Mouse (Mus musculus): ENCODE results near the gene Vmn2r27. TPM values are rescaled to one million over a fixed set of nuclear protein-coding genes. Genes with fewer than 3 reads are reported as not detected.

The Vmn2r27 gene
- total RNA-seq (2017), result not detected in 2 replicates

GRCm38 (mm10) chr6:124231756-124232155, at the start of gene Vmn2r27:
Gene Vmn2r27, minus strand, starts transcription at chr6:124231856.
- no peak for ATAC-seq (replicated peaks in 1 of 2; ENCODE audit: insufficient read depth in 1 of 2, low FRiP score in 2 of 2, low TSS enrichment in 1 of 2, low read depth in 1 of 2, poor library complexity in 2 of 2, severe bottlenecking in 2 of 2)

- no peak for ATAC-seq (replicated peaks in 1 of 2; ENCODE audit: insufficient read depth in 1 of 2, low FRiP score in 2 of 2, low TSS enrichment in 1 of 2, low read depth in 1 of 2, poor library complexity in 2 of 2, severe bottlenecking in 2 of 2)
Observed at GRCm38 (mm10) chr6:124278291-124278690, 46.6 kb upstream of the Vmn2r27 start.

DNA sequence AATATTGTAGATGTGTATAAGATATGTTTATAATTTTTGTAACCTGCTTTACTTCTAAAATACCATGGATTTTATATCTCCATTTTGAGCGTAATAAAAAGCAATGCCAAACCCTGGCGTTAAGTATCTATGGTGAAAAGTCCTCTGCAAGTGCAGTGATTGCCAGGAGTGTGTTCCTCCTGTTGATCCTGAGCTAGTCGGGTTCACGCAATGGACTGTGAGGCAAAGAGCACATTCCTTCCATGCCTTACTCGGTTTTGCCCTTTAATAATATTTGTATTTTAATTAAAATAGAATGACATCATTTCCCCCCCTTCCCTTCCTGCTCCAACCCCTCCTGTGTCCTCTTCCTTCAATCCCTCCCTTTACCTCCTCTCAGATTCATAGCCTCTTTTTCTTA, 46.0 kb upstream of the Vmn2r27 start:
- no peak for ATAC-seq (replicated peaks in 1 of 2; ENCODE audit: insufficient read depth in 1 of 2, low FRiP score in 2 of 2, low TSS enrichment in 1 of 2, low read depth in 1 of 2, poor library complexity in 2 of 2, severe bottlenecking in 2 of 2)

- ATAC-seq (replicated peaks in 1 of 2; ENCODE audit: insufficient read depth in 1 of 2, low FRiP score in 2 of 2, low TSS enrichment in 1 of 2, low read depth in 1 of 2, poor library complexity in 2 of 2, severe bottlenecking in 2 of 2), result peak; percentile 97 to 99
Observed at GRCm38 (mm10) chr6:124273231-124273880, 41.7 kb upstream of the Vmn2r27 start.

- ATAC-seq (replicated peaks in 1 of 2; ENCODE audit: insufficient read depth in 1 of 2, low FRiP score in 2 of 2, low TSS enrichment in 1 of 2, low read depth in 1 of 2, poor library complexity in 2 of 2, severe bottlenecking in 2 of 2), result peak; percentile 89 to 98
Observed at GRCm38 (mm10) chr6:124262696-124263095, 31.0 kb upstream of the Vmn2r27 start.

- peak; percentile 75 to 82; a peak in 3 of 4 replicates for ATAC-seq (replicated peaks in 1 of 2; ENCODE audit: insufficient read depth in 1 of 2, low FRiP score in 2 of 2, low TSS enrichment in 1 of 2, low read depth in 1 of 2, poor library complexity in 2 of 2, severe bottlenecking in 2 of 2)
Observed at GRCm38 (mm10) chr6:124260198-124260931, 28.7 kb upstream of the Vmn2r27 start.

DNA sequence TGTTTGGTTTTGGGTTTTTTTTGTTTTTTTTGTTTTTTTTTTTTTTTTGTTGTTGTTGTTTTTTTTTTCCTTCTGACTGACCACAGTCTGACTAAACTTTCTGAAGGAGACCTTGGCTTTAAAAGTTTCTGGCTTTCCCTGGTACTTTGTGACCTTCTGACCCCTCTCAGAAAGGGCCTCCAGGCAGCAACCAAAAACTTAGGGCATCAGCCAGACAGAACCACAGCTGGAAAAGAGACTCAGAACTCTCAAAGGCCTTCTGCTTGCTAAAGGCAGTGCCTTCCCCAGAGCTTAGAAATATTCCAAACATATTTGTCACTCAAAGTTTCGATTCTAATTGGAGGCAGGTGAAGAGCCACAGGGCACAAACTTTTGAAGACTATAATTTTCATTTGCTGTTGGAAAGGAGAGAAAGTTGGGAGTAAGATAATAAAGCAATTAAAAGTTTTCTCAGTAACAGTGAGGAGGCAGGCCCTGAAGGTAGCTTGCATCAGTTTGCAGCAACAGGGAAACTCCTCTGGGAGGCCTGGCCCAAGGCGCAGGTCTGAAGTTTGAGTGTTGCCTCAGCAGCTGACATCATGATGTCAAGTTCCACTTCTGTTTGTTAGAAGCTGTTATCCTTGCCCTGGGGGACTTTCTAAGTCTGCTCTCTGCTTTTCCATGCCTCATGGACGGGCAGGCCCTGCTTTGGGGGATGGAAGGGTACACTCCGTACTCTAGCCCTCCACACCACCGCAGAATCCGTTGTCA, 24.2 kb upstream of the Vmn2r27 start:
- ATAC-seq (replicated peaks in 1 of 2; ENCODE audit: insufficient read depth in 1 of 2, low FRiP score in 2 of 2, low TSS enrichment in 1 of 2, low read depth in 1 of 2, poor library complexity in 2 of 2, severe bottlenecking in 2 of 2), result no peak

- peak; percentile 99 to 100 for ATAC-seq (replicated peaks in 1 of 2; ENCODE audit: insufficient read depth in 1 of 2, low FRiP score in 2 of 2, low TSS enrichment in 1 of 2, low read depth in 1 of 2, poor library complexity in 2 of 2, severe bottlenecking in 2 of 2)
Observed at GRCm38 (mm10) chr6:124202116-124202515, 29.5 kb downstream of the Vmn2r27 start.

GRCm38 (mm10) chr6:124168499-124169257, 63.0 kb downstream of the Vmn2r27 start:
- no peak for ATAC-seq (replicated peaks in 1 of 2; ENCODE audit: insufficient read depth in 1 of 2, low FRiP score in 2 of 2, low TSS enrichment in 1 of 2, low read depth in 1 of 2, poor library complexity in 2 of 2, severe bottlenecking in 2 of 2)

- ATAC-seq (replicated peaks in 1 of 2; ENCODE audit: insufficient read depth in 1 of 2, low FRiP score in 2 of 2, low TSS enrichment in 1 of 2, low read depth in 1 of 2, poor library complexity in 2 of 2, severe bottlenecking in 2 of 2), result no peak
Observed at GRCm38 (mm10) chr6:124166596-124166995, 65.1 kb downstream of the Vmn2r27 start.

DNA sequence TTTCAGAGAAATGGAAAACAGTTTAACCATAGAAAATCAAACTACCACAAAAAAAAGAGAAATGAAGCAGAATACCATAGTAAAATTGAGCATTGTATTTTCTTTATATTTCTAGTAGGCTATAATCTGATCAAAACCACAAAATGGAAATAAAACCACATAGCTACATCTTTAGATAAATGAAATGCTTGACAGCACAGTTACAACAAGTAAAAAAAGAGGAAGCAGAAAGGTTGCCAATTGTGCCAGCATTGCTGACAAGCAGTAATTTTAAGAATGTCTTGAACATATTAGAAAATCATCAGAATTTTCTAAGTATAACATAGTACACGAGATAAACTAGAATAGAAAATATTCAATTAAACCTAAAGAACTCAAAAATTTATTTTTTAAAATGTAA, 81.8 kb downstream of the Vmn2r27 start:
- ATAC-seq (replicated peaks in 1 of 2; ENCODE audit: insufficient read depth in 1 of 2, low FRiP score in 2 of 2, low TSS enrichment in 1 of 2, low read depth in 1 of 2, poor library complexity in 2 of 2, severe bottlenecking in 2 of 2), result peak; percentile 42 to 69; a peak in 3 of 4 replicates

Other genes with a start within 250 kb of the Vmn2r27 start
- not detected in 2 replicates for gene Vmn2r26, start 207.3 kb downstream of the Vmn2r27 start, total RNA-seq (2017)
- 4.2 and 4.7 TPM in 2 replicates for gene Cd163, start 72.8 kb upstream of the Vmn2r27 start, total RNA-seq (2017)
- gene Pex5, start 183.2 kb upstream of the Vmn2r27 start, total RNA-seq (2017), result 23.6 and 37.3 TPM in 2 replicates
- 13.4 and 23.8 TPM in 2 replicates for gene Clstn3, start 232.9 kb upstream of the Vmn2r27 start, total RNA-seq (2017)

All from hematopoietic stem cell, adult 5-6 weeks (primary cell).